Mouse (Mus musculus): ENCODE data around the gene Pate1. TPM values are rescaled to one million over a fixed set of nuclear protein-coding genes. Genes with fewer than 3 reads are reported as not detected.

The Pate1 gene
- polyA plus RNA-seq (2014; fragmentation: Nextera tagmentation; extraction: Ambion mirVana), result not detected in 2 replicates

DNA sequence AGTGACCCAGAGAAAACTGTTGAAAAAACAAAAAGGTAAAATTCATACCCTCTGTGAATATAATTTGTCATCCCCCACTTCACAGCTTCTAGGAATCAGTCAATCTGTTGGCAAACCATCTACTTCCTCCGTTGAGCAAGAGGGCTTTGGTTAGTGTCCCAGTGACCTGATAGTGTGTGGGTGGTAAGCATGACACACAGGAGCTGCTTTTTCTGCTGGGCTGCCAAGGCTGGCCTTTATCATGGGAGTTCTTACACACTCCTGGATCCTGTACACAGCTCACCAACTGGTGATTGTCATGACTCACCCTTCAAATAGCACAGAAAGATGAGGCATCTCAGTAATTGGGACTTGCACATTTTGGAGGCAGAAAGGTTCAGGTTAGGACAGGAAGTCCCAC lies at the start of gene Pate1:
Pate1 (minus strand) TSS at position 378 of the 400 bp plus-strand sequence.
- H3K27me3 ChIP-seq (ENCODE audit: control insufficient read depth, insufficient read depth, low read length), result no peaks in the 10 kb centered on the region
- H3K4me1 ChIP-seq (replicated peaks; ENCODE audit: control insufficient read depth, insufficient read depth, low read length), result no peaks in the 10 kb centered on the region
- H3K9ac ChIP-seq (ENCODE audit: low read length), result no peak within 1 kb of the TSS
- H3K4me2 ChIP-seq (ENCODE audit: low read depth, low read length, severe bottlenecking), result no peak within 1 kb of the TSS
- no peaks in the 10 kb centered on the region for H3K36me3 ChIP-seq (ENCODE audit: control insufficient read depth, insufficient read depth, low read length)
- H3K9me3 ChIP-seq (ENCODE audit: control insufficient read depth, low read length), result no peaks in the 10 kb centered on the region; the same call in 1 of the 2 replicates
- no peak for DNase-seq (ENCODE audit: low spot score)
- no peak for ATAC-seq (replicated peaks; ENCODE audit: low FRiP score)
- WGBS, result 70% methylated on average over 1 of the region's 1 CpGs
- H3K4me3 ChIP-seq (ENCODE audit: low read depth, low read length), result no peak within 1 kb of the TSS
- H3K27ac ChIP-seq (ENCODE audit: low read depth, low read length), result no peak within 1 kb of the TSS

DNA sequence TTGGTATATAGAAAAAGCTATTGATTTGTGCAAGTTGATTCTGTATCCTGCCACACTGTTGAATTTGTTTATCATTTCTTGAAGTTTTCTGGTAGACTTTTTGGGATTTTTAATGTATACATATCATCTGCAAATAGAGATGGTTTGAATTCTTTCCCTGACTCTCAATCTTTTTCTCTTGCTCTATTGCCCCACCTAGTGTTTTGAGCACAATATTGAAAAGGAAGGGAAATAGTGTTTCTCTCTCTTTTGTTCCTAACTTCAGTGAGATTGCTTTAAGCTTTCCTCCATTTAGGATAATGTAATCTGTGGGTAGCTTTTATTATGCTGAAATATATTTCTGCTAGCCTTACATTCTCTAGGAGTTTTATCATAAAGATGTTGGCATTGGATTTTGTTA lies 20.1 kb upstream of the Pate1 start:
- H3K9ac ChIP-seq (ENCODE audit: low read length), result no peak overlapping the region
- H3K27me3 ChIP-seq (ENCODE audit: control insufficient read depth, insufficient read depth, low read length), result no peaks in the 10 kb centered on the region
- H3K4me1 ChIP-seq (replicated peaks; ENCODE audit: control insufficient read depth, insufficient read depth, low read length), result no peaks in the 10 kb centered on the region
- no peak overlapping the region for H3K4me3 ChIP-seq (ENCODE audit: low read depth, low read length)
- ATAC-seq (replicated peaks; ENCODE audit: low FRiP score) (no peak), DNase-seq (ENCODE audit: low spot score) (no peak)
- no peaks in the 10 kb centered on the region for H3K36me3 ChIP-seq (ENCODE audit: control insufficient read depth, insufficient read depth, low read length)
- H3K4me2 ChIP-seq (ENCODE audit: low read depth, low read length, severe bottlenecking), result no peak overlapping the region
- H3K9me3 ChIP-seq (ENCODE audit: control insufficient read depth, low read length), result no peaks in the 10 kb centered on the region
- no peak overlapping the region for H3K27ac ChIP-seq (ENCODE audit: low read depth, low read length)

DNA sequence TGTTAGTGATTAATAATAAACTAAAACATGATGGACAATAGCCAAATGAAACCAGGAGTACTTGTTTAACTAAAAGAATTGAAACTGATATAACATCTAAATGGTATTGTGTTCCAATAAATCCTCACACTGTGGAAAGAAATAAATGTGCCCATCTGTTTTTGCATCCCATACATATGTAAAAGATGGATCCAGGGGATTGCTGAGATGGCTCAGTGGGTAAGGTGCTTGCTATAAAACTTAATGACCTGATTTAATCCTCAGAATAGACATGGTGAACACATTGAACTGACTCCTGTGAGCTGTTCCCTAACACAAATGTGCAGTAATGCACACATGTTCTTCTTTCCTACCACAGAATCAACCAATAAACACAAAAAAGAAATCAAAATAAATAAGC lies 4.7 kb upstream of the Pate1 start:
- H3K4me1 ChIP-seq (replicated peaks; ENCODE audit: control insufficient read depth, insufficient read depth, low read length), result no peaks in the 10 kb centered on the region
- no peaks in the 10 kb centered on the region for H3K27me3 ChIP-seq (ENCODE audit: control insufficient read depth, insufficient read depth, low read length)
- no peak for DNase-seq (ENCODE audit: low spot score)
- H3K36me3 ChIP-seq (ENCODE audit: control insufficient read depth, insufficient read depth, low read length), result no peaks in the 10 kb centered on the region
- H3K4me3 ChIP-seq (ENCODE audit: low read depth, low read length), result no peak overlapping the region
- no peak overlapping the region for H3K27ac ChIP-seq (ENCODE audit: low read depth, low read length)
- H3K9me3 ChIP-seq (ENCODE audit: control insufficient read depth, low read length), result no peaks in the 10 kb centered on the region; the same call in 1 of the 2 replicates
- no peak overlapping the region for H3K9ac ChIP-seq (ENCODE audit: low read length)
- no peak for ATAC-seq (replicated peaks; ENCODE audit: low FRiP score)
- H3K4me2 ChIP-seq (ENCODE audit: low read depth, low read length, severe bottlenecking), result no peak overlapping the region

DNA sequence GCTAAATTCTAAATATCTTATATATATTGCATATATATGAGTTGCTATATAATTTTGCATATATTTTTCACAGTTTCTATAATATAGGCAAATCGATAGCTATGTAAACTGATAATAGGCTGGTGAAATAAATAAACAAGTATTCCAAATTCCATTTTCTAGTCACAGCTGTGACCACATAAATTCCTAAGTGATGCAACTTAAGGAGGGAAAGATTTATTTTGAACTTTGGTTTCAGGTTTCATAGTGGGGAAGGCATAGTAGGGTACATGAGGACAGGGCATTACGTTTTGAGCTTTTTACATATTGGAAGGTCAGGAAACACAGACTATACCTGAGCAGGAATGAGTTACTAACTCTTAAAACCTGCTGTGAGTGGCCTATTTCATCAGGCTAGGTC lies 13.6 kb downstream of the Pate1 start:
- H3K27ac ChIP-seq (ENCODE audit: low read depth, low read length), result no peak overlapping the region
- 92% methylated on average over 2 of the region's 2 CpGs for WGBS

DNA sequence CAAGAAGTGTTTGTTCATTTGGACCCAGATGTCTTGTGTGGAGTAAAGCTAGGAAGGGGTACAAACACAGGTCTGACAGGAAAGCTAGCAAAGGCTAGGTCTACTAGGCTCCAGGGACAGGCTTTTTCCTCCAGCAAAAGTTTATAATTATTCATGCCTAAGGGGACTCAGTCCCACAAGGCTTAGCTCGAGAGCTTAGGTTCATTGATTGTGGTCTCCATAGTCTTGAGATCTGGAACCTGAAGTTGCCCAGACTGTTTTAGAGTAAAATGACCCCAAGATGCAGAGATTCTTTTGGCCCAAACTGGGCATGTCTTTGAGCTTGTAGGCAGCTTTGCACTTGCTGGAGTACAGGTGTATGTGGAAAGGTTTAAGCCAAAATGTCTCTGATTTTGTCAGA lies 39.1 kb downstream of the Pate1 start, which contains the start of gene Pate3:
Pate3 (minus strand) TSS at position 101 of the 400 bp plus-strand sequence.
- DNase-seq (ENCODE audit: low spot score) (no peak), ATAC-seq (replicated peaks; ENCODE audit: low FRiP score) (no peak)
- H3K4me2 ChIP-seq (ENCODE audit: low read depth, low read length, severe bottlenecking), result no peak within 1 kb of the TSS
- no peak within 1 kb of the TSS for H3K27ac ChIP-seq (ENCODE audit: low read depth, low read length)
- H3K27me3 ChIP-seq (ENCODE audit: control insufficient read depth, insufficient read depth, low read length), result no peaks in the 10 kb centered on the region
- no peak within 1 kb of the TSS for H3K4me3 ChIP-seq (ENCODE audit: low read depth, low read length)
- no peaks in the 10 kb centered on the region for H3K36me3 ChIP-seq (ENCODE audit: control insufficient read depth, insufficient read depth, low read length)
- H3K9ac ChIP-seq (ENCODE audit: low read length), result no peak within 1 kb of the TSS
- H3K9me3 ChIP-seq (ENCODE audit: control insufficient read depth, low read length), result no peaks in the 10 kb centered on the region
- WGBS, result 61% methylated on average over 1 of the region's 1 CpGs
- H3K4me1 ChIP-seq (replicated peaks; ENCODE audit: control insufficient read depth, insufficient read depth, low read length), result no peaks in the 10 kb centered on the region

More for the DNA sequence above, 13.6 kb downstream of the Pate1 start:
- Histone ChIP-seq H3K4me2 (ENCODE audit: low read depth, low read length, severe bottlenecking) (no peak overlapping the region), H3K4me1 (replicated peaks; ENCODE audit: control insufficient read depth, insufficient read depth, low read length) (no peaks in the 10 kb centered on the region), H3K9me3 (ENCODE audit: control insufficient read depth, low read length) (no peaks in the 10 kb centered on the region; the same call in 1 of the 2 replicates), H3K36me3 (ENCODE audit: control insufficient read depth, insufficient read depth, low read length) (no peaks in the 10 kb centered on the region), H3K4me3 (ENCODE audit: low read depth, low read length) (no peak overlapping the region), H3K9ac (ENCODE audit: low read length) (no peak overlapping the region), H3K27me3 (ENCODE audit: control insufficient read depth, insufficient read depth, low read length) (no peaks in the 10 kb centered on the region)
- ATAC-seq (replicated peaks; ENCODE audit: low FRiP score) (no peak), DNase-seq (ENCODE audit: low spot score) (no peak)

Other genes starting within 250 kb of the Pate1 start
- not detected in 2 replicates for gene Gm1113, start 169.1 kb downstream of the Pate1 start, polyA plus RNA-seq (2014; fragmentation: Nextera tagmentation; extraction: Ambion mirVana)
- gene Ddx25, start 128.9 kb downstream of the Pate1 start, polyA plus RNA-seq (2014; fragmentation: Nextera tagmentation; extraction: Ambion mirVana), result 8.2 and 8.8 TPM in 2 replicates
- 21.8 TPM in 2 replicates for gene Pus3, start 128.8 kb downstream of the Pate1 start, polyA plus RNA-seq (2014; fragmentation: Nextera tagmentation; extraction: Ambion mirVana)
- 0.75 and 1.0 TPM in 2 replicates for gene Pate2, start 117.1 kb downstream of the Pate1 start, polyA plus RNA-seq (2014; fragmentation: Nextera tagmentation; extraction: Ambion mirVana)
- gene Hyls1, start 117.0 kb downstream of the Pate1 start, polyA plus RNA-seq (2014; fragmentation: Nextera tagmentation; extraction: Ambion mirVana), result 31.1 and 34.2 TPM in 2 replicates
- not detected in 2 replicates for gene Pate4, start 75.4 kb downstream of the Pate1 start, polyA plus RNA-seq (2014; fragmentation: Nextera tagmentation; extraction: Ambion mirVana)
- not detected in 2 replicates for gene Pate3, start 39.2 kb downstream of the Pate1 start, polyA plus RNA-seq (2014; fragmentation: Nextera tagmentation; extraction: Ambion mirVana)
- gene Gm17677, start 53.7 kb upstream of the Pate1 start, polyA plus RNA-seq (2014; fragmentation: Nextera tagmentation; extraction: Ambion mirVana), result not detected in 2 replicates
- gene Gm17727, start 90.7 kb upstream of the Pate1 start, polyA plus RNA-seq (2014; fragmentation: Nextera tagmentation; extraction: Ambion mirVana), result not detected in 2 replicates
- gene Gm27235, start 102.7 kb upstream of the Pate1 start, polyA plus RNA-seq (2014; fragmentation: Nextera tagmentation; extraction: Ambion mirVana), result not detected in 2 replicates
- not detected in 2 replicates for gene D730048I06Rik, start 102.7 kb upstream of the Pate1 start, polyA plus RNA-seq (2014; fragmentation: Nextera tagmentation; extraction: Ambion mirVana)
- gene 9230110F15Rik, start 156.8 kb upstream of the Pate1 start, polyA plus RNA-seq (2014; fragmentation: Nextera tagmentation; extraction: Ambion mirVana), result not detected in 2 replicates
- gene 9230113P08Rik, start 221.0 kb upstream of the Pate1 start, polyA plus RNA-seq (2014; fragmentation: Nextera tagmentation; extraction: Ambion mirVana), result not detected in 2 replicates